Mouse (Mus musculus) testis, adult 2 months (tissue): ENCODE measurements around the gene Dicer1.

Experiments used
- CTCF ChIP-seq: fragments of 200-500 bp; IDR thresholded peaks from 2 replicates; pipeline ENCODE4 v1.5.1; 2012; ENCODE audit warnings: low read depth, mild to moderate bottlenecking, inconsistent platforms, low read length, moderate library complexity; ENCODE audit not compliant: control insufficient read depth, insufficient read depth, insufficient replicate concordance
- POLR2A ChIP-seq: fragments of 200-500 bp; IDR thresholded peaks from 2 replicates; pipeline ENCODE4 v1.6.1; 2012; ENCODE audit warnings: low read depth, mild to moderate bottlenecking, inconsistent platforms, low read length, moderate library complexity; ENCODE audit not compliant: control insufficient read depth

- TF ChIP-seq CTCF (no peak), POLR2A (no peak)
These were observed 8.1 kb downstream of the Dicer1 start for GRCm38 (mm10) chr12:104743687-104744086.
